Mouse (Mus musculus) kidney, adult 18-20 months (tissue): Measurements from ENCODE around the gene Loxl3.

ENCODE experiments used
- DNase-seq: peaks from one replicate; pipeline ENCODE4 v3.0.0; 2021

The Loxl3 gene

DNA sequence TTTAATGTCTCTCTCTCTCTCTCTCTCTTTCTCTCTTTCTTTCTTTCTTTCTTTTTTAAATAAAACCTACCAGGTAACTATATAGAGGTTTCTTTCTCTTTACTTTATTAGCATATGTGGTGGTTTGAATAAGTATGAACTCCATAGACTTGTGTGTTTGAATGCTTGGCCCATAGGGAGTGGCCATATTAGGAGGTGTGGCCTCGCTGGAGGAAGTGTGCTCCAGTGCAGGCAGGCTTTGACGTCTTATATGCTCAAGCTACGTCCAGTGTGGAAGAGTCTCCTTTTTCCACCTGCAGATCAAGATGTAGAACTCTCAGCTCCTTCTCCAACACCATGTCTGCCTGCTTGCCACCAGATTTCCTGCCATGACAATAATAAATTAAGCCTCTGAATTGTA lies 14.9 kb upstream of the Loxl3 start:
- DNase-seq: no peak

DNA sequence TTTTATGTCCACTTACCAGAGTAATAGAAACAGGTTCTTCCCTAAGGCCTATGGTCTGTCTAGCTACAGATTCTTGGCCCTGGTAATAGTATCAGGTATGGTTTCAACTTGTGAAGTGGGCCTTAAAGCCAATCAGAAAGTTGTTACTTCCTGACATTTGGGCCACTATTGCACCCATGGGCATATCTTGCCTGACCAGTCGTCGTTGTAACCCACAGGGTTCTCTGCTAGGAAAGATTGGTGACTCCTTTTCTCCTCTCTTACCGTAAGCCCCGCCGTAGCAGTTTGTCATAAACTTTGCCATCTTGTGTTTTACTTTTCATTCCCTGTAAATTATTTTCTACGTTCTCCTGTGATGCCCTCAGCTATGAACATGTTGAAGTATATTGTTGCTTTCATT lies 13.9 kb upstream of the Loxl3 start:
- DNase-seq: no peak

DNA sequence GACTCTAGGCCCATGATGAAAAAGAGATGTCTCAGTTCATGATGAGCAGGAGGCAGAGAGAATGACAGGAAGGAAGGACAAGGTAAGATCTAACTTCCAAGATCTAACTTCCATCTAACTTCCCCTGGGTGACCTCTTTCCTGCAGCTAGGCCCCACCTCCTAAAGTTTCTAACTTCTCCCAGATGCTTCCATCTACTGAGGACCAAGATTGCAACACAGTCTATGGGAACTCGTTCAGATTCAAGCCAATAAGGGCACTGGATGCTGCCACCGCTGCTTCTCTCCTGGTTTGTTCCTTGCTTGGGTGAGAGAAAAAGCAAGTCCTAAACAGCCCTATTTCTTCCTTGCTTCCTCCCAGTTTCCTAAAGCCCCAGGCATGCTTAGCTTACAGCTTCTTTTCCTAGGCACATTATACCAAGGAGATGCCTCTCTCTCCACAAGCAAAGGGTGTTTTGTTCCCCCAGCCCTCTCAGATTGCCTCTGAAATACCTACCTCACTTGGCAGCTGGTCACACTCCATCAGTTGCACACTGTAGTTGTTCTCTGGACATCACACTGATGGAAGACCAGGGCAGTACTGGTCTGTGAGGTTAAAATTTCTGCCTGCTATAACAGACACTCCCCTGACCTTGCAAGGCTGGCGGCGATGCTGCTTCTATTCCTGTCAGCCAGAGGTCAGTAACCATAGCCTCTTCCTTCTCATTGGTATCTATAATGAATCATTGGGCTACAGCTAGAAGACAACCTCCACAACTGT lies 13.0 kb upstream of the Loxl3 start:
- no peak for DNase-seq

DNA sequence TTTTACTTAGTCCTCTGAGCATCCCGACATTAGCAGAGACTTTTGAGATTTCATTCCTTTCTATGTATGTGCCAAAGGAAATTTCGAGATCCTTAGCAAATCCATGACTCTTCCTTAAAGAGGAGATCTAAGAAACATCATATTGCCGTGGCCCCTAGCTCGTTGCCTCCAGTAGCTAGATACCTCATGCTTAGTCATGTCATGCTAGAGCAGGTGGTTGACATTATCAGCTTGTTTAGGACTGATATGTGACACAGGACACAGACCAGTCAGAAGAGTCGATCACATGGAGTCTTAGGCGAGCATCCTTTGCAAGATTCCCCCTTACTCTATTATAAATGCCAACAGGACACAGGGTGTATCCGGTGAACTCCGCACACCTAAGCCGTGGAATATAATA lies 11.0 kb upstream of the Loxl3 start:
- DNase-seq: no peak

DNA sequence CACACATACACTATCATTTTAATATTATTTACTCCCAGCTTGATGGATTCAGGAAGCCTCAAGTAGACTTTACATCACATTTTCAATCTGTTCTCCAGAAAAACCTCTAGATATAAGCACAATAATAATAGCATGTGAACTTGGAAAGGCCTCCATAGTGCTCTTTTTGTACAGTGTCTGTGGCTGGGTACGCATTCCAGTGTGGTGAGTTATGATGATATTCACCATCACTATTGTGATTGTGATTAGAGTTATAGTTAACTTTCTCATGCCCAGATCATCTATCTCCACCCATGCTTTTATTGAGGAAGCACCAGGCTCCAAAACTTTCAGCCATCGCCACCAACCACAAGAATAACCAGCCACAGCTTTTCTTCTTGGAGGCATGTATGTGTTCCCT lies 10.2 kb upstream of the Loxl3 start:
- DNase-seq: no peak

DNA sequence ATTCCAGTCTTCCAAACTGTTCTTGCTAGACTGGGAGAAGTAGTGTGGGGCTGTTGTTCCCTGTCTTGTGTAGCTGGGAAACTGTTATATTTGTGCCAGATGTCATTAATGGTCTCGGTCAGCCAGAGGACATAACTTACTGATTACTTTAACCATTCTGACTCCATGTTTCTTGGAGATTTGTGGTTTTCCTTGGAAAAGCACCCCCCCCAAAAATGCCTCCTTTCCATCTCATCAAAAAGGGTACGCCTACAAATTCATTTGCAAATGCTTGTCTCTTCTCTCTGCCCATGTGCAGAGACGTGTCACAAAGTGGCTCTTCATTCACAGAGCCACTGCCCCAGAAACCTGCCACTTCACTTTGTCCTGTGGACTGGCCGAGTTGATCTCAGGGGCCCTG lies 9.6 kb upstream of the Loxl3 start:
- DNase-seq: no peak

DNA sequence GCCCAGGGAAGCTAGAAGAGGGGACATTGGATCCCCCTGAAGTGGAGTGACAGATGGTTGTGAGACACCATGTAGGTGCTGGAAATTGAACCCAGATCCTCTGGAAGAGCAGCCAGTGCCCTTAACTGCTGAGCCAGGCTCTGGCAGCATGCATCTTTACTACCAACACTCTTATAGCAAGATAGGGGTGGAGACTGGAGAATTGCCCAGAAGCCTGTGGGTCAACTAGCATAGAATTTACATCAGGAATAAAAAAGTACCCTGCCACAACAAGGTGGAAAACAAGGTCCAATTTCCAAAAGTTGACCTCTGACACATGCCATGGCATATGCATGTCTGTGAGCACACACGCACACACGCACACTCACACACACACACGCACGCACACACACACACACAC lies 8.8 kb upstream of the Loxl3 start:
- no peak for DNase-seq

DNA sequence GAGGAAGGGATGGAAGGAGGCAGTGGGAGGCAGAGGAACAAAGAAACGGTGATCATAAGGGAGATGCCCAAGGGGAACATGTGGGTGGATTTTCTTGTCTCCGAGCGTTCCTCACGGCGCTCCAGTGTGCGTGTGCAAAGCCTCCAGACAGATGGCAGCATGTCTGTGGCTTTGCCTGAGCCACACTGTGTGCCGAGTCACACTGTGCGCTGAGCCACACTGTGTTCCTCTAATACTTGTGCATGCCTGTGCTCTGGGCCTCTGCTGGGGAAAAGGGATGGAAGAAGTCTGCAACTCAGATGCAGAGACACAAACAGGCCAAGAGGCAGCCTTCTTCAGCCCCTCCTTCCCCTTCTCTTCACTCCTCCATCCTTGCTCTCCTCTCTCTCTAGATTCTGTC lies 6.7 kb upstream of the Loxl3 start:
- no peak for DNase-seq

DNA sequence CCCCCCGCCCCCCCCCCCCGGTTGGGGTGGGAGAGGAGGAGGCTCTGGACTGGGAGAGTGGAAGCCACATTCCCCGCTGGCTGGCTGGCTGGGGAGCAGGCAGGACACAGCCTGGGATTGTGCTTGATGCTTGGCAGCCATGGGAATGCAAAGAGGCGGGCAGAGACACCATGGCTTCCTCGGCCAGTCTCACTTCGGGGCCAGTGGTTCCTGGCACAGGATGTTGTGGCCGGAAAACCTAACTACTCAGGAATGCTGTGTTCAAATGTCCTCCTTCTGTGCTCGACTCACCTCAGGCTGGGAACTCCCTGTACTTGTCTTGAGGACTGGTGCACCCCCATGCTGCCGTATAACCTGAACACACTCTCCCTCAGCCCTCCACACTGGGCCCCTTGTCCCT lies 6.3 kb upstream of the Loxl3 start:
- no peak for DNase-seq

DNA sequence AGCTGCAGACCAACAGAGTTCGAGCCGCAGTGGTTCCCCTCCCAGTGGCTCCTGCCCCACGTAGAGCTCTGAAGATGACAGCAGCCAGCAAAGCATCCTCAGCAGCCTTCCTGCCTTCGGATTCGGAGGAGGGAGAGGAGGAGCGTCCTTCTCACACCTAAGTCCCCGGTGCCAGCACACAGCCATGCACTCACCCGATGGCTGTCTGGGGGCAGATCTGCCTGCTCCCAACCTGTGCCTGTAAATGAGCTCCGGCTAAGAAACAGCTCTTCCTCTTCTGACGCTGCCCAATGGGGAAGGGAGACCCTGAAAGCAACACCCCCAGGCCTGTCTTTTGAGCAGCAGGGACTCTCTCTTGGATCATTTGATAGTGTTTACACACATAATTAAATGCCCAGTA lies 4.2 kb upstream of the Loxl3 start:
- no peak for DNase-seq

DNA sequence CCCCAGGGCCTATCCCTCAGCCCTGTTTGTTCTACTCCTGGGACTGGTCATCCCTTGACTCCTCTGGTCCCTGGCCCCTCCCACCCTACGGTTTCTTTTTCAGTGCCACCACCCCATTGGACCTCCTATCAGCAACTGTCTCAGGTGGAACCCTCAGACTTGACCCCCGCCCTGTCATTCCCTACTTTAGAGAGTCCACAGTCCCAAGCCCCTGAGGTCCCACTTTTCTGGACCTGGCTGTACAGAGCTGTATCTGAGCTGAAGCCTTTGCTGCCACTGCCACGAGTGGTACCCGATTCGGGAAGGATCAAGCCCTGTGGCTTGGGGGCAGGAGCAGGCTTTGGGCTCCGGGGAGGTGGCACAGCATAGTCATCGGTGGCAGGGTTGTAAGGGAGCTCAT lies 2.9 kb upstream of the Loxl3 start:
- DNase-seq: no peak

DNA sequence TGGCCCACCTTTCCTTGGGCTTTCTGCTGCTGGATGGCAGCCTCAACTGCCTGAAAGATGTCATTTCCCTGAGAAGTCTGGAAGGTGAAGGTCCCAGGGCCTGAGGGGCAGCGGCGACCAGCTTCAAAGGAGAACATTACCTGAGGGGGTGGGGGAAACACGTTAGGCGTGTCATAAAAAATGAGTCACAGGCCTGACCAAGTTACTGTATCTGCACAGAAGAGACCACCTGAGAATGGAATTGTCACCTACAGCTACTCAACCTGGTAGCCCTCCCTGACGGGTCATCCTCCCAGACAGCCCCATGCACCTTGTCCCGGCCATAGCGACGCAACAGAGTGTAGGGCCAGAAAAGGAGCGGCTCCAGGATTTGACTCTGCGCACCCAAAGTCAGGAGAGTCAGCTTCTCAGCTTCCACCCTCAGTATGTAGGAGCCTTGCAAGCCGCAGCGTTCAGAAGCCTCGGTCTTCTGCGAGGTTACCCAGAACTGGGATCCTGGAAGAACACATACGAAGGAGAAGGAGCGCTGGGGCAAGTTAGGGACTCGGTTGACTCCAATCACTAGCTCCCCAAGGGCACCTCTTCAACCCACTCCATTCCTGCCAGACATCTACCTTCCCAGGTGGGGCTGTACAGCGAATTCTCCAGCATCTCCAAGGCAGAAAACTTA lies 1.9 kb upstream of the Loxl3 start:
- DNase-seq: no peak

DNA sequence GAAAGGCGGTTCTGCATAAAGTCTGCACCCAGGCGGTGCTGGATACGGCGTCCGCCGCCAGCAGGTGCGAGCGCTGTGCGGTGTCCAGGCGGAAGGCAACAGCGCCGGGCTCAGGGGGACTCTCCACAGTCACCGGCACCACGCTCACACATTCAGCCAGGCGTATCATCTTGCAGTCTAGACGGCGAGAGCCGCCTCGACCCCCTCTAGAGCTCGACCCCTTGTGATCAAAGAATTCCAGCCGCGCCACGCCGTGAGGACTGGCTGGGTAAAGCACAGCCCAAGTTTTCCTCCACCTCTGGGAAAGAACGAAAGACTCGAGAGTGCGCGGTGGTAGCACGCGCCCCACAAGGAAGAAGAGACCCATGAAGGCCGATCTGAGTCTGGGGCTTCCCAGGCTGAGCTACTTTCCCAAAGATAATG lies 1.2 kb upstream of the Loxl3 start:
- peak; percentile 62 for DNase-seq

DNA sequence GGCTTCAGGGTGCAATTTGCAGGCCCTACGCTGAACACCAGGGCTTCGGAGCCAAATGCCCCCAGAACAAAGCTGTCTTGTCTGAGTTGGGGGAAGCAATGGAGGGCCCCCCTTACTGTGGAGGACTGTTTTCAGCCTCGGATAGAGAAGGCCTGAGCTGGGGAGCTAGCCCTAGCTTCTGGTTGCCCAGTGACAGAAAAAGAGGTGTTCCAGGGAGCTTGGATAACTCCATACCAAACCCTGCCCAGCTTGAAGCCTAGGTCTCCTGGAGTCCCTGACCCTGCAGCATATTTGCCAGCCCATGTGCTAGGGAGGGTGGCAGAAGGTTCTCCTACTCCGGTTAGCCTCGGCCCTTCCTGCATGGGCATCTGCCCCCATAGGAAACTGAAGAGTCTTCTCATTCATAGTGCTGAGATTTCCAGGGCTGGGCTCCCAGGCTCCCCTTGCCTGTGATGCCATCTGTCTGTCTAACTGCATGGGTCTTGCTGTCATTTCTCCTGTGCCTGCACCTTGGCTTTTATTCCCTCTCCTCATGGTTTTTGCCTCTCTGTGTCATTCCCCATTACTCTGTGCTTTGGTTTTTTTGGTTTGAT lies 586 bp downstream of the Loxl3 start:
- DNase-seq: no peak

DNA sequence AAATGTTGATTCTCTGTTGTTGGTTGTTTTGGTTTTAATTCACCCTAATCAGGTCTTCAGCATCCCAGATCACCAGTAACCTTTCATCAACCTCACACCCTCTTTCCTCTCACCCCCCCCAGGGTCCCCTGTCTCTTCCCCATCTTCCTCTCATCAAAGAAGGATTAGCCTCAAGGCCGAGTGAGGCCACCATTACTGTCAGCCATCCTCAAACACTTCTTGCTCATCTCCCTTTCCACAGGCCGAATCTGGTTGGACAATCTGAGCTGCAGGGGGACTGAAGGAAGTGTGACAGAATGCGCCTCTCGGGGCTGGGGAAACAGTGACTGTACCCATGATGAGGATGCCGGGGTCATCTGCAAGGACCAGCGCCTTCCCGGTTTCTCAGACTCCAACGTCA lies 3.2 kb downstream of the Loxl3 start:
- no peak for DNase-seq

DNA sequence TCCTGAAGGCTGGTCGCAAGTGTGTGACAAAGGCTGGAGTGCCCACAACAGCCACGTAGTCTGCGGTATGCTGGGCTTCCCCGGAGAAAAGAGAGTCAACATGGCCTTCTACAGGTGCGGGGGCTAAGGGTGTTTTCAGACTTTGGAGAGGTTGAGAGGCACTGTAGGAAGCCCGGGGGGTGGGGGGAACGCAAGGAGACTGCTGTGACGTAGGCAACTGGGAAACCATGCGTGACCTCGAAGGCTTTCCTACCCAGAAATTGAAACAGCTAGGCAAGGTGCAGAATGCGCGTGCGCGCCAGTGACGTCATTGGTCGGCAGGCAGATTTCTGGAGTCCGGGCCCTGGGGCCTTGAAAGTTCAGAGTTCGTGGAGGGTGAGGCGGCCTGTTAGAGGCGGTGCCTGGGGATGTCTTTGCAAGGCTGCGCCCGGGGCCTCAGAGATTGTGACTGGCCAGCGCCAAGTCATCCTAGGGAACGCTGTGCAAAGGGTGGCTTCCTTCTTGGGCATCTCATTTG lies 4.6 kb downstream of the Loxl3 start:
- DNase-seq: peak; percentile 98

DNA sequence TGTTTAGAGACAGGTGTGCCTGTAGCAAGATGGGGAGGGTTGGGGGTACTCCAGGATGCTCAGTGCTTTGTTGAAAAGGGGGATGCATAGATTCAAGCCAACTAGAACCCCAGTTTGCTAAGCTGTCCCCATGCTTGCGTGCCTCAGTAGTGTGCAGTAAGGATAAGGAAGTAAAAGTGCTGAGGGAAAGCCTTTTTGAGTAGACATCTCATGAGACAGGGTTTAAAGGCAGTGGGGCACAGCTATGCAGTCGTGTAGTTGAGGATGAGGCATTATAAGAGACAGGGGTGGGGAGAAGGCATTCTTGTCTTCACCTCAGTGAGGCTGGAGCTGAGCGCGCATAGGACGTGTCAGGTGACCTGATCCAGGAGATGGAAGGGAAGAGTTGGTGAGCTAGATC lies 6.6 kb downstream of the Loxl3 start:
- no peak for DNase-seq

DNA sequence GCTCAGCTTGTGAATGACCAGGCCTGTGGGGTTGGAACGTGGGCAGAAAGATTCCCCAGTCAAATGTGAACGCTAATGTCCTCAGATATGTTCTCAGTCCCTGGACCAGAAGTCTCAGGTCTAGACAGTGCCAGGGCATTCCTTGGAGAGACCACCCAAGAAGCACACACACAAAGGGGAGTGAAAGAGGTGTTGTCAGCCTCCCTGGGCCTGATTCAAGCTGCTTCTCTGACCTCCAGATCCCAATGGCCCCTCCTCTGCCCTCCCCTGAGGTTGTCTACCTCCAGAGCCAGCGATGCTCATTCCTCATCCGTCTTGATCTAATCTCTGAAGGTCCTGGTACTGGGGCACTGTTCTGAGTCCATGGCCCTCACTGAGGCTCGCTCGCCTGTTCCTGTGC lies 9.6 kb downstream of the Loxl3 start:
- no peak for DNase-seq

DNA sequence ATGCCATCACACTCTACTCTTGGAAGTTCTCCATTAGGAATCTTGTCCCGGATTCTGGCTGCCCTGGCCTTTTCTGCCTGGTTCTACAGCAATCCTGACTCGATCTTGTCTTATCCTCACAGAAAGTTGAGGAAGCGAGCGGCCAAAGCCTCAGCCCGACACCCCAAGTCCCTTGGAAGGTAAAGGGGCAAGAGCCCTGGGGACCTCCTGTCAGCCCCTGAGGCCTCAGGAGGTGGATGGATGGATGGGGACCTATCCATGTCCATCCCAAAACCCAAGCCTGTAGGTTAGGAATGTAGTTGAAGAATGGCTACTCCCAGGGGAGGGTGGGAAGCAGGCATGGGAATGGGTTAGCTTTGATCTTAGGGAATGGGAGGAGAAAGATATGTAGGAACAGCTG lies 10.0 kb downstream of the Loxl3 start:
- no peak for DNase-seq

DNA sequence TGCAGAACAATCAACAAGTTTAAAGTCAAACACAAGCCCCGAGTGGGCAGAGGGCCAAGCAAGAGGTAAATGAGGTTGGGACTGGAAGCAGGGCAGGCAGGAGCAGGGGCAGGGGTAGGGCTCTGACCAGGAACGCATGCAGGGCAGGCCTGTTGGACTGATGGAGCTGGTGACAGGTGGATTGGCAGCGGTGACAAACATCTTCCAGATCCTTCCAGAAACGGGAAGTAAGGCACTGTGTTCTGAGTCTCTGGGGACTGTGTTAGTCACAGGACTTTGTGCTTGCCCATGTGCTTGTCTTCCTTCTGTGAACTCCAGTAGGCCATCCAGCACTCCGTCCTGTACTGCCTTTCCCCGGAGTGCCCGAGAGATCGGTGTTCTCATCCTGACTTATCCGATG lies 10.8 kb downstream of the Loxl3 start:
- DNase-seq: no peak

DNA sequence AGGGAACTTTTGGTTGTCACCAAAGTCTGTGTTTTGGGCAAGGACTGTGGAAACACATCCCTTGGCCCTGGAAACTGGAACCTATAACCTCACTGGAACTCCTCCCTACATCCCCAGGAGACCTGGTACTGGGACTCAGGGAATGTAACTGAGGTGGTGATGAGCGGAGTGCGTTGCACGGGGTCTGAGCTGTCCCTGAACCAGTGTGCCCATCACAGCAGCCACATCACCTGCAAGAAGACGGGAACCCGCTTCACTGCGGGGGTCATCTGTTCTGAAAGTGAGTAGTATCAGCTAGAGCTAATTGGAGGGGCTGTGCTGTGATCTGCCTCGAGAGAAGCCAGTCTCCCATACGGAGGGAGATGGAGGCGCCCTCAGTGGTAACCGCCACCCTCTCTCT lies 15.4 kb downstream of the Loxl3 start:
- no peak for DNase-seq

DNA sequence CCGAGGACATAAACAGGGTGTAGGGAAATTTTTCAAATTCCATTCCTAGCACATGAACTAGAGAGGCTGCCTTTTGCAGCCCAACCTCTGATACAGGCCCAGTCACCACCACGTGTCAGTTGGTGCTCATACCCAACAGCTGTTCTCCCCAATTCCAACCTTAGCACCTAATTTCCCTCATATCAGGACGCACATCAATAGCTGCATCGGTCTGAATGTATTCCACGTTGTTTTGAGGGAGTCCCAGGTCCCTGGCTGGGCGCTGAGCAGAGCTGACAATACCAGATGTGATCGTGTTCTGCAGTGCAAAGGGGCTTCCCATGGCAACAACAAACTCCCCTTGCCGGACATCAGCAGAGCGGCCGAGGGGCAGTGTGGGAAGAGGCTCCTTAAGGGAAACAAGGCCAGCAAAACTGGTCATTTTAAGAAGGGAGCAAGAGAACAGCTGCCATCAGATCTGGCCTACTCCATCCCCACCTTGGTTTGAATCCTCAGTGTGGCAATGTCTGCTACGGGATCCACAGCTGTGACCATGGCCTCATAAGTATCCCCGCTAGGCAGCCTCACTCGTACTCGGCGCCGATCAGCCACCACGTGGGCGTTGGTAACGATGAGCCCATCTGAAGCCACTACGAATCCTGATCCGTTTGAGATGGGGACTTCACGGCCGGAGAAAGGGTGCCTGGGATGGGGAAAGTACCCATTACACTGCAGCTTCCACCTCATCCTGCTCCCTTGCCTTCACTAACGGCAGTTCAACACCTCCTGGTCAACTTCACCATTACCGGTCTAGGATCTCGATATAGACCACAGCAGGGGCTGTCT lies 19.4 kb downstream of the Loxl3 start:
- peak; percentile 19 for DNase-seq

DNA sequence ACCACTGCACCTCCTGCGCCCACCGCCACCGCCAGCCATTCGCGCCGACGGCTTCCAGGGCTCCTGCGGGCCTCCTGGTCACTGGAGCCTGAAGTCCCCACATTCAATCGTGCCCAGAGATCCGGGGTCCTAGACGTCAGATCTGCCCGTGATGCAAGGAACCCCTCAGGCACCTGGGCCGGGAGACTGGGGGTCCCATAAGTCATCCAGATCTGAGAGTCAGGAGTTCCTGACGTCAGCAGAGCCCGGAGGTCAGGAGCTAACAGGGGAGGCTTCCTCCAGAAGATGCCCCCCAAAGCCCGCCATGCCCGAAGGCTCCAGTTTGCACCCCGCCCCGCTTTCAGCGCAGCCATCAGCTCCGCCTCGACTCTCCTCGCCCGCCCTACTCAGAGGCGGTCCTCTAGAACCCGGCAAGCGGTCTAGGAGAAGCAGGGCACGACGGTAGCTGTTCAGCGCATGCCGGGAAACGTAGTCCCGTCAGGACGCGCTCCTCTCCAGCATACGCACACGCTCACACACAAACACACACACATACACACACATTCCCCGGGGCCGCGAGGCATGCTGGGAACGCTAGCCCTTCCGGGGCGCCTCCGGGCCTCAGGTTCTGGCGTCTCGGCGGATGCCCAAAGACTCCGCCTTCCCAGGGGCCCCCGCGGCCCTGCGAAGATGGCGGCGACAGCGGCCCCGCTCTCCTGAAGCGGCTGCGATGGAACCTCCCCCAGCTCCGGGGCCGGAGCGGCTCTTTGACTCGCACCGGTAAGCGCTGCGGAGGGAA lies 20.3 kb downstream of the Loxl3 start, which contains the start of gene Aup1:
TSS of gene Aup1 (plus strand) at position 448 of the 778 bp plus-strand sequence.
- peak; percentile 97 for DNase-seq
